Mouse (Mus musculus): ENCODE data around the gene Senp1.

GRCm38 (mm10) chr15:98088889-98089288 is 4.7 kb downstream of the Senp1 start:
- no peak for TF ChIP-seq CTCF (IDR thresholded peaks at IDR 0.05; ENCODE audit: borderline replicate concordance, insufficient read depth, low read depth, low read length)
- no peak for TF ChIP-seq POLR2A (IDR thresholded peaks at IDR 0.05; ENCODE audit: borderline replicate concordance, insufficient read depth, low read length)
